Mouse (Mus musculus) lung, postnatal 0 days (tissue): ENCODE data around the gene Dapk2.

Source experiments
- CTCF ChIP-seq: IDR thresholded peaks from 2 replicates; pipeline ENCODE4 v1.5.1; 2016; ENCODE audit warnings: antibody characterized with exemption, mild to moderate bottlenecking
- EP300 ChIP-seq: IDR thresholded peaks from 2 replicates; pipeline ENCODE4 v1.6.1; 2016; ENCODE audit warnings: antibody characterized with exemption, mild to moderate bottlenecking, control low read depth

DNA sequence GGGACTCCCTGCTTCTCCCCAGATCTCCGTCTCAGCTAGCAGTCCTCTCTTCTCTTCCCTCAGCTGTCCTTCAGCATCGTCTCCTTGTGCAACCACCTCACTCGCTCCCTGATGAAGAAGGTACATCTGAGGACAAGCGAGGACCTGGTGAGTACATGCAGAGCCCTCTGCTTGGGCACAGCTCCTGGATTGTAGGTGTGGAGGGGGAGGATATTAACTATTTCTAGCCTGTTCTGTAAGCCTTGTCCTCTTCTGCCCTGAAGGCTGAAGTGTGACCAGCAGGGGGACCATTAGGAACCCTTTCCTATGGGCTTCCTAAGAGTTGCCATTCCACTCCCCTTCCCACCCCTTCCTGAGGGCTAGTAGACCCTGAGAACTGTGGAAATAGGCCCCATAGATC lies 110.8 kb downstream of the Dapk2 start:
- TF ChIP-seq CTCF (no peak), EP300 (no peak)
